Mouse (Mus musculus) limb, embryonic 13.5 days (tissue): ENCODE results near the gene Serpina3j. TPM values are rescaled to one million over a fixed set of nuclear protein-coding genes. Genes with fewer than 3 reads are reported as not detected.
"Not testable (repeated sequence)": the region's sequence is repeated elsewhere in the genome, so short reads cannot be mapped to it uniquely, and the experiment has no call there.

Experiments
- ATAC-seq: fragments of 200-750 bp; cut with Nextera tagmentation; 2 replicates; pipeline ENCODE4 v1.8.0; 2017; ENCODE audit warnings: low read depth, moderate number of reproducible peaks, moderate TSS enrichment; ENCODE audit not compliant: low FRiP score
- H3K27ac ChIP-seq: fragments of 300-500 bp; sonication (generic); 2 replicates; pipeline ENCODE4 v1.5.1; 2015; ENCODE audit warnings: inconsistent platforms, mild to moderate bottlenecking, moderate library complexity
- H3K27me3 ChIP-seq: fragments of 300-500 bp; sonication (generic); 2 replicates; pipeline ENCODE4 v1.6.1; 2015; ENCODE audit warnings: mild to moderate bottlenecking, inconsistent platforms
- H3K36me3 ChIP-seq: fragments of 300-500 bp; sonication (generic); 2 replicates; pipeline ENCODE4 v1.6.1; 2015; ENCODE audit warnings: inconsistent platforms, mild to moderate bottlenecking, moderate library complexity
- H3K4me1 ChIP-seq: fragments of 300-500 bp; sonication (generic); 2 replicates; pipeline ENCODE4 v1.6.1; 2015; ENCODE audit warnings: inconsistent platforms
- H3K4me2 ChIP-seq: fragments of 300-500 bp; sonication (generic); replicated peaks from 2 replicates; pipeline ENCODE4 v1.6.1; 2015; ENCODE audit warnings: inconsistent platforms, mild to moderate bottlenecking, moderate library complexity
- H3K4me3 ChIP-seq: fragments of 300-500 bp; sonication (generic); 2 replicates; pipeline ENCODE4 v1.5.1; 2015; ENCODE audit warnings: moderate library complexity, mild to moderate bottlenecking, inconsistent platforms
- H3K9ac ChIP-seq: fragments of 300-500 bp; sonication (generic); 2 replicates; pipeline ENCODE4 v1.6.1; 2015; ENCODE audit warnings: mild to moderate bottlenecking, inconsistent platforms
- H3K9me3 ChIP-seq: fragments of 300-500 bp; sonication (generic); 2 replicates; pipeline ENCODE4 v1.6.1; 2016; ENCODE audit warnings: inconsistent platforms
- WGBS: fragments of 180-500 bp; shearing (Covaris S2); methylation state at CpG from one replicate; pipeline ENCODE4 v1.1.7; 2015; 5-methylcytosine and 5-hydroxymethylcytosine counted together
- polyA plus RNA-seq: library from polyadenylated mRNA; unstranded; fragments of >200 nt; fragmentation: Nextera tagmentation; extraction: Ambion mirVana; gene quantifications from 2 replicates; pipeline ENCODE4 v1.2.1, GENCODE M21; 2015

Serpina3j gene
- not detected in 2 replicates for polyA plus RNA-seq

DNA sequence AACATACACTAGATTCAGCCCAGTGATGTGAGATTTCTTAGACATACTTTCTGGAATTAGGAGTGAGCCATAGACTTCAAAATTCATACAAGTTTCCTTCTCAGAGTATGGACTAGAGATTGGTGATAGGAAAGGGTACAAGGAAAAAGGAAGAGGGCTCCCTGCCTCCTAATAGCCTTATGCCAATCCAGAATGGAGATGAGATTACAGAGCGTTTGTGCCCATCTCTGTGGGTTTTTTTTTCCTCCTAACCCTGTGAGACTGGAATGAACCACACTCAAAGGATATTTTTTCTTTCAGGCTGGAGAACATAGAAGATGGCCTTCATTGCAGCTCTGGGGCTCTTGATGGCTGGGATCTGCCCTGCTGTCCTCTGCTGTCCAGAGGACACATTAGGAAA lies at the start of gene Serpina3j:
Gene Serpina3j, plus strand, starts transcription at position 301 of the 400 bp plus-strand sequence.
- no peak within 1 kb of the TSS for H3K4me2 ChIP-seq
- H3K27me3 ChIP-seq, result no peaks in the 10 kb centered on the region
- no peak within 1 kb of the TSS for H3K4me3 ChIP-seq
- H3K9me3 ChIP-seq, result peaks cover 8% of the 10 kb centered on the region; the same call in 1 of the 2 replicates
- no peak within 1 kb of the TSS for H3K27ac ChIP-seq
- ATAC-seq, result no peak
- WGBS, result 73% methylated on average over 1 of the region's 1 CpGs
- no peaks in the 10 kb centered on the region for H3K36me3 ChIP-seq
- no peak within 1 kb of the TSS for H3K9ac ChIP-seq
- H3K4me1 ChIP-seq, result no peaks in the 10 kb centered on the region

DNA sequence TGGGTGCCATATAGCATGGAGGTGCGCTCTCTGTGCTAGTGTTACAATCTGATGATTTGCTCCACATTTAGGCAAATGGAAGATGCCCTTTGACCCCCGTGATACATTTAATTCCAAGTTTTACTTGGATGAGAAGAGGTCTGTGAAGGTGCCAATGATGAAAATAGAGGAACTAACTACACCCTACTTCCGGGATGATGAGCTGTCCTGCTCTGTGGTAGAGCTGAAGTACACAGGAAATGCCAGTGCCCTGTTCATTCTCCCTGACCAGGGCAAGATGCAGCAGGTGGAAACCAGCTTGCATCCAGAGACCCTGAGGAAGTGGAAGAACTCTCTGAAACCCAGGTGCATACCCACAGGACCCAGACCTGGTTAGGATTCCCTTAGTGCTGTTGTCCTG lies 48.0 kb upstream of the Serpina3j start:
- WGBS, result 80% methylated on average over 3 of the region's 3 CpGs
- no peak overlapping the region for H3K4me2 ChIP-seq
- H3K27me3 ChIP-seq, result no peaks in the 10 kb centered on the region
- H3K4me1 ChIP-seq, result peaks cover 9% of the 10 kb centered on the region
- no peaks in the 10 kb centered on the region for H3K36me3 ChIP-seq
- H3K4me3 ChIP-seq, result no peak overlapping the region
- H3K9ac ChIP-seq, result no peak overlapping the region
- ATAC-seq, result no peak
- H3K9me3 ChIP-seq, result no peaks in the 10 kb centered on the region
- no peak overlapping the region for H3K27ac ChIP-seq

DNA sequence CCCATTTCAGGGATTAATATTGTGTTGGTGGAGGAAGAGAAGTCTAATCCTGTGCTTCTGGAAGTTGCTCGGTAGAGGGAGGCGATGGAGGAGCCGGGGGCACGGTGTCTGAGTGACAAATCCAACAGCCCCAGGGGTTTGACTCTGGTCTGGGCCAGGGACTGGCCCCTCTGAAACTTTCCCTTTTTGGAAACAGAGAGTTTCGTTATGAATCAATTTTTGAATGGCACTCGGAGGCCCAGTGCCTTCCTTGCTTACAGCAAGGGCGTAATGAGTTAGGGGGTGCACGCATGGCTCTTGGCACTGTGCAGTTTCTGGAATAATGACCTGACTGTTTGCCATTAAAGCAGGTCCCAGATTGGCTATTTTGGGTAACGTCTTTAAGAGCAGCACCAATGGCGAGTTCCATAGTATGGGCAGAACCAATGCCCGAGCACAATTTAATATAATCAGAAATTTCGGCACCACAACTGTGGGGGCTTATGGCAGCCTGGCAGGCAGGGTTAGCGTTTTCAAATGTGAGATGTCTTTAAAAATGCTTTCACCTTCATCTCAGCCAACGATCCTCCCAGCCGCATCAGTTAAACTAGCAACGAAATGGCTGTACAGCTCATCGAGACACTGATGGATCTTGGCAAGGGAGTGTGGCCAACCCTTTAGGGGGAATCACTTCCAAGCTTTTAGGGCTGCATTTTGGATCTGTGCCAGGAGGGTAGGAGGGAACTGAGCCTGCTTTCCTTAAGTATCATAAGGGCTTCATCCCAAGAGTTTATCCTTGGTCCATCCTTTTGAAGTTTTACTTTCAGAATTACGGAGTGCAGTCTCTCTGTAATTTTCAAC lies 35.9 kb upstream of the Serpina3j start:
- 63% methylated on average over 18 of the region's 18 CpGs for WGBS
- no peak overlapping the region for H3K9ac ChIP-seq
- H3K4me1 ChIP-seq, result peaks cover 15% of the 10 kb centered on the region
- H3K27me3 ChIP-seq, result no peaks in the 10 kb centered on the region
- no peak overlapping the region for H3K4me3 ChIP-seq
- 0 out of 2 replicates have a peak overlapping the region, but pooled peaks have one; percentile 11 for H3K4me2 ChIP-seq
- no peaks in the 10 kb centered on the region for H3K9me3 ChIP-seq
- ATAC-seq, result no peak
- no peaks in the 10 kb centered on the region for H3K36me3 ChIP-seq
- H3K27ac ChIP-seq, result no peak overlapping the region

DNA sequence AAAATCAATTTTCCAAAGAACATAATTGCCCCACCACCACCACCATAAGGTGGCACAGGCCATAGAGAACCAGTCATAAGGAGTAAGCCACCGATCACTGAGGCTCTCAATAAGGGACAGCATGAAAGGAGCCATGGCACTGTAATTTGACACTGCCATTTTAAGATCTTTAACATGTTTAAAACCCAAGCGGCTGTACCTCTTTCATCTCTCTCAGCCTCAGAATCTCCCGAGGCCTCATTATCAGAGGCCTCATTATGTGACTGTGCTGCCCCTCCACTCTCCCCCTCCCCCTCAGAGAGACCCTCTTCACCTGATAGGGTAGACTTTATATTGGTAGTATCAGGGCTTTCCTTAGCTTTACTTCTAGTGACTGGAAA lies 35.3 kb upstream of the Serpina3j start:
- ATAC-seq, result no peak
- 3% methylated on average over 3 of the region's 3 CpGs for WGBS

DNA sequence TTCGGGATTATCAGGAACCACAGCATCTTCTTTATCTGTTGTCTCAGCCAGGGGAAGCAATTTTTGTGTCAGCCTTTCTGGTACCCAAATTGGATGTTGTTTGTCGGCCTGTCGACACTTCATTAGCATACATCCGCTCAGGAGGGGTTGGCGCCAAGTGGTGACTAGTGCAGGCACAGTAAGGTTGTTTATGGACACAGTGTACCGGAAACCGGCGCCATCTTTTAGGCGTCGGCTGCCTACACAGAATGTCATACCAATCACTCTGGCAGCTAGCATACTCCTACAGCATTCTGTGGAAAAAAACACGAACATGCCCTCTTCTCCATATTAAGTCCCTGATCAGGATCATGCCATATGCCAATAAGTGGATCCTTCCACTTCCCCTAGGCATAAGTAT lies 31.0 kb upstream of the Serpina3j start:
- Histone ChIP-seq H3K9ac (no peak overlapping the region), H3K36me3 (no peaks in the 10 kb centered on the region), H3K4me3 (no peak overlapping the region), H3K27ac (no peak overlapping the region), H3K4me1 (peaks cover 9% of the 10 kb centered on the region), H3K4me2 (no peak overlapping the region), H3K27me3 (no peaks in the 10 kb centered on the region), H3K9me3 (no peaks in the 10 kb centered on the region)
- WGBS, result 88% methylated on average over 11 of the region's 11 CpGs
- no peak for ATAC-seq

More for the DNA sequence above, 35.3 kb upstream of the Serpina3j start:
- H3K9me3 ChIP-seq, result no peaks in the 10 kb centered on the region
- H3K27me3 ChIP-seq, result no peaks in the 10 kb centered on the region
- 0 out of 2 replicates have a peak overlapping the region, but pooled peaks have one; percentile 11 for H3K4me2 ChIP-seq
- no peaks in the 10 kb centered on the region for H3K36me3 ChIP-seq
- no peak overlapping the region for H3K27ac ChIP-seq
- no peak overlapping the region for H3K4me3 ChIP-seq
- H3K9ac ChIP-seq, result no peak overlapping the region
- H3K4me1 ChIP-seq, result peaks cover 15% of the 10 kb centered on the region

DNA sequence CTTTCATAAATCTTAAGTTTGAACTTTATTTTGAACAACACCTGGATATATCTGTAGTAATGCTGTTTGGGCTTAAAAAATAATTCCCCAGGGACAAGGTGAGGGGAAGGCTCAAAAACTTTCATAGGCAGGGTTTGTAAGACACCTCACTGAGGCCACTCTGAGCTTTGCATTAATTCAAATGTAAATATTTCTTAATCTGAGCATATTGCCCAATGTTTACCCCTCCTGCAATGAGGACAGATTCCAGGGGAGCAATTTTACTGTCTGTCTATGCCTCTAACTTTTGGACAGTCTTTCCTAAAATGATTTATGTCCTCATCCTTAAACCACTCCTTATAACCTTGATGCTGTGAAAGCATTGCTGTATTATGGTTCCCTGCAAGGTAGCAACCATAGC lies 26.0 kb upstream of the Serpina3j start:
- Histone ChIP-seq H3K9me3 (no peaks in the 10 kb centered on the region), H3K36me3 (no peaks in the 10 kb centered on the region), H3K4me1 (no peaks in the 10 kb centered on the region), H3K27me3 (no peaks in the 10 kb centered on the region), H3K9ac (no peak overlapping the region), H3K27ac (no peak overlapping the region), H3K4me3 (no peak overlapping the region), H3K4me2 (no peak overlapping the region)
- no peak for ATAC-seq

DNA sequence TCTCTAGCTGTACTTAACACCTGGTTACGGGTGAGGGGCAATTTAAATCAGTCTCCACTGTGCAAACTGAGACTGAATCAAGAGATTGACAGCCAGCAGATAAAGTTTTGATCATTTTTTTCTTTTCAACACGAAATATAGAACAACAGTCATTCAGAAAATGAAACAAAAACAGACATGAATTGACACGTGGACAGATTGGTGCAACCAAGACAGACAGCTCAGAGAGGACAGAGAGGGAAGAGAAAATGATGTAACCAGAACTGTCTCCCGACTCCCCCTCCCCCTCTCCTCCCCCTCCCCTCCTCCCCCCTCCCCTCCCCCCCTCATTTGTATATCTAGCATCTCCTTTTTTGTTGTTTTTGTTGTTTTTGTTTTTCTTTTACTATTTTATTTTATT lies 24.5 kb upstream of the Serpina3j start:
- Histone ChIP-seq H3K9ac (no peak overlapping the region), H3K4me2 (no peak overlapping the region), H3K4me1 (no peaks in the 10 kb centered on the region), H3K36me3 (no peaks in the 10 kb centered on the region), H3K27ac (no peak overlapping the region), H3K4me3 (no peak overlapping the region), H3K27me3 (no peaks in the 10 kb centered on the region), H3K9me3 (no peaks in the 10 kb centered on the region)
- ATAC-seq, result no peak
- 45% methylated on average over 4 of the region's 4 CpGs for WGBS

DNA sequence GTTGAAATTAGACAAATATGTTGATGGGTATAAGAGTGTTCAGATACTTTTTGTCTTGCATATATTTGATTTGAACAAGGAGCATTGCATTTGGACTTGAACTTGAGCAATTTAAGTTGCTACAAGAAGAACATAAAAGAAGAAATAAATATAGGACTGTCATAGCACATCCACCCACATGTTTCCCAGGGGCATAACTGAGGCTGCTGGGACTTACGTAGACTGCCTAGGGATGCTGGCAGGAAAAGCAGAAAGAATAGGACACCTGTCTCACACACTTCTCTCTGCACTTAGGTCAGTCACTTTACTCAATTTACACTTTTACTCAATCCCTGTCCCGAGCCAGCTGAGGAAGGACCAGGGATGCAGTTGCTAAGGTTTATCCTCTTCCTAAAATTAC lies 20.4 kb upstream of the Serpina3j start:
- no peaks in the 10 kb centered on the region for H3K36me3 ChIP-seq
- no peak overlapping the region for H3K9ac ChIP-seq
- no peaks in the 10 kb centered on the region for H3K4me1 ChIP-seq
- no peaks in the 10 kb centered on the region for H3K27me3 ChIP-seq
- H3K9me3 ChIP-seq, result no peaks in the 10 kb centered on the region
- no peak overlapping the region for H3K27ac ChIP-seq
- ATAC-seq, result no peak
- WGBS, result 88% methylated on average over 2 of the region's 2 CpGs
- no peak overlapping the region for H3K4me3 ChIP-seq
- no peak overlapping the region for H3K4me2 ChIP-seq

DNA sequence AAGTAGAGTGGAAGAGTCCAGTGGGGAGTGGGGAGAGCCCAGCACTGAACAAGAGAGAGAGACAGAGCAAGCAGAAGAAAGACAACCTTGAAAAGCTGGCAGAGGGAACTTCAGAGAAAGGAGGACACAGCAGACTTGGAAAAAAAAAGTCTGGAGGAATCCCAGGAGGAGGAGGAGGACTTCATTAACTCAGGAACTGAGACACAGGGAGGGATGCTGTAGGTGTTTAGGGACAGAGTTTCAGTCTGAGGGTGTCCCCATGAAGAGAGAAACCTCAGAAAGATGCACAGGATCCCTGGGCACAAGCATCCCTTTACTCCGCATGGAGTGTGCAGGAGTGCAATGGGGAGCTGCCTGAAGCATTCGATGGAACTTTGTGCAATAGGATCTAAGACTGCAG lies 16.3 kb upstream of the Serpina3j start:
- Histone ChIP-seq H3K4me1 (no peaks in the 10 kb centered on the region), H3K9ac (no peak overlapping the region), H3K9me3 (no peaks in the 10 kb centered on the region), H3K36me3 (no peaks in the 10 kb centered on the region), H3K4me2 (no peak overlapping the region), H3K4me3 (no peak overlapping the region), H3K27ac (no peak overlapping the region), H3K27me3 (no peaks in the 10 kb centered on the region)
- no peak for ATAC-seq
- 91% methylated on average over 2 of the region's 2 CpGs for WGBS

DNA sequence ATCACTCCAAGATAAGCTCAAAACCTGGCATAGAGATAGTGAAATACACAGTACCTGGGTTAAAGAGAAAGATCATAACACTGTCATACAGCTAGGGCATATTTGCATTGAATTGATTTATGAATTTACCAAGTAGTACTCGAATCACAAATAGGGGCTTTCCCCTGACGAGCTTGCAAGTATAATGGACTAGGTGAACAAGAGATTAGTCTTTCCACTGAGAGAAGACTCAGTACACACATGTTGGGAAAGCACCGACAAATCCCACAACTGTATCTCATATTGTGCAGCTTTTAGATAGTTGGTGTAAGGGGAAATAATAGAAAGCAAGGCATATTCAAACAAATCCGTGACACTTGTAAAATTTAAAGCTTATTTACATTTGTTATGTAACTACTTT lies 8.4 kb upstream of the Serpina3j start:
- Histone ChIP-seq H3K4me2 (no peak overlapping the region), H3K9ac (no peak overlapping the region), H3K27me3 (no peaks in the 10 kb centered on the region), H3K27ac (no peak overlapping the region), H3K36me3 (no peaks in the 10 kb centered on the region), H3K4me1 (no peaks in the 10 kb centered on the region), H3K9me3 (no peaks in the 10 kb centered on the region), H3K4me3 (no peak overlapping the region)
- WGBS, result 80% methylated on average over 4 of the region's 4 CpGs
- no peak for ATAC-seq

DNA sequence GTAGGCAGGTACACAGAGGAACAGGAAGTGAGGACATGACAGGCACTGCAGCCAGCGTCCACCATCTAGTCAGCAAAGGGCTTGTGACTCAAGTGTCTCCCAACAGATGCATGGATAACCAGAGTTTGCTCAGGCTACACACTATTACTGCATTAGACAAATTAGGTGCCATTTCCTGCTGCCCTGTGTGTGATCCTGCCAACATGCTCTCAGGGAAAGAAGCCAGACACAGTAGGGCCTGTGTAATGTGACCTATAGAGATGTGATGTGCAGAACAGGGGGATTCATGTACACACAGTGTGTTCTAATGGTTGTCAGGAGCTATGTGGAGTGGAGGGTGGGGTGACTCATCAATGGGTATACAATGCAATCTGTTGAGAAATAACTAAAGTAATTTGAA lies 8.1 kb downstream of the Serpina3j start:
- Histone ChIP-seq H3K27me3 (no peaks in the 10 kb centered on the region), H3K4me3 (no peak overlapping the region), H3K9me3 (no peaks in the 10 kb centered on the region), H3K36me3 (no peaks in the 10 kb centered on the region), H3K27ac (no peak overlapping the region), H3K4me2 (no peak overlapping the region), H3K9ac (no peak overlapping the region), H3K4me1 (no peaks in the 10 kb centered on the region)
- WGBS, result 37% methylated on average over 1 of the region's 1 CpGs
- ATAC-seq, result no peak

DNA sequence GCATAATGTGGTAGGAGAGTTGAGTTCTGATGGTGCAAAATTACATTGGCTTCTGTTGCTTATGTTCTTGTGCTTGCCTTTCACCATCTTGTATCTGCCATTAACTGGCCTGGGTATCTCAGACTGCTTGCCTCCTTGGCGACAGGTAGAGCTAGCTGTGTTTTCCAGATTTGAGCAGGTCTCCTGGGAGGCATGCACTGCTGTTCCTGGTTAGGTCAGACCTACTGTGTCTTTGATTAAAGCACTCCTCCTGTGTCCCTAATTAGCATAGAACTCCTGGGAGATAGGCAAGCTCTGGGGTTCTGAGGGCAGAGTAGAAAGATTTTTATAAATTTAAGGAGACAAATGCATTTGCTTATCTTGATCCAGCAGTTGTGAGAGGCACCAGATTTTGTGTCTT lies 17.3 kb downstream of the Serpina3j start:
- ATAC-seq, result no peak
- 36% methylated on average over 1 of the region's 1 CpGs for WGBS
- H3K4me2 ChIP-seq, result no peak overlapping the region
- H3K9me3 ChIP-seq, result no peaks in the 10 kb centered on the region
- H3K27ac ChIP-seq, result no peak overlapping the region
- H3K9ac ChIP-seq, result no peak overlapping the region
- H3K4me1 ChIP-seq, result no peaks in the 10 kb centered on the region
- H3K27me3 ChIP-seq, result no peaks in the 10 kb centered on the region
- H3K36me3 ChIP-seq, result no peaks in the 10 kb centered on the region
- H3K4me3 ChIP-seq, result no peak overlapping the region

DNA sequence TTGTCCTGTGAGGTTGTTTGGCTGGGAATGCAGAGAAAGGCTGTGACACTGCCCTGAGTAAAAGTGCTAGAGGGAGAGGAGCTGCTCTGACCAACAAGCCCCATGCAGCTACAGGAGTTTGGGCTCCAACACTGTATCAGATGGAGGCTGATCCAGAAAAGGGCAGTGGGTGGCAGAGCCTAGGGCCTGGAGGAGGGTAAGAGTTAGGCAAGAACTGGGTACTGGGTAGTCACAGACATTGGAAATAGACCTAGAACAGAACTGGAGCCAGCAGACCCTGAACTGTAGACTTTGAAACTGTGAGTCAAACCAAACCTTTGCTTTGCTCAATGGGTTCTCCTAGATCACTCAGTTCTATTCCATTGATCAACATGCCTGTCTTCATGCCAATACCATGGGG lies 22.5 kb downstream of the Serpina3j start:
- not testable (repeated sequence) for H3K9me3 ChIP-seq, H3K36me3 ChIP-seq, H3K4me1 ChIP-seq, H3K4me3 ChIP-seq, H3K27me3 ChIP-seq, H3K9ac ChIP-seq, ATAC-seq, H3K27ac ChIP-seq, H3K4me2 ChIP-seq
